Mouse (Mus musculus): ENCODE results near the gene Rgl1.

The Rgl1 gene

GRCm38 (mm10) chr1:152571340-152571739, 194.8 kb downstream of the Rgl1 start:
- no peak overlapping the region for H3K4me3 ChIP-seq (replicated peaks; ENCODE audit: low read length)
- TF ChIP-seq POU5F1 (IDR thresholded peaks at IDR 0.05; ENCODE audit: borderline replicate concordance, low read length) (no peak), NANOG (IDR thresholded peaks at IDR 0.05; ENCODE audit: borderline replicate concordance, low read length) (no peak), CTCF (conservative IDR thresholded peaks at IDR 0.05; ENCODE audit: low read length) (no peak)
- no peaks in the 10 kb centered on the region for H3K36me3 ChIP-seq (ENCODE audit: insufficient read depth, low read length)
- peaks cover 18% of the 10 kb centered on the region; the same call in 1 of the 2 replicates for H3K27me3 ChIP-seq (ENCODE audit: insufficient read depth, low read length)
- H3K4me1 ChIP-seq (replicated peaks; ENCODE audit: low read depth, low read length): peaks cover 55% of the 10 kb centered on the region
- no peaks in the 10 kb centered on the region for H3K9me3 ChIP-seq (ENCODE audit: low read length)

- Histone ChIP-seq H3K4me1 (replicated peaks; ENCODE audit: low read depth, low read length) (peaks cover 55% of the 10 kb centered on the region), H3K9me3 (ENCODE audit: low read length) (no peaks in the 10 kb centered on the region), H3K4me3 (replicated peaks; ENCODE audit: low read length) (no peak overlapping the region), H3K27me3 (ENCODE audit: insufficient read depth, low read length) (peaks cover 12% of the 10 kb centered on the region; the same call in 1 of the 2 replicates), H3K36me3 (ENCODE audit: insufficient read depth, low read length) (no peaks in the 10 kb centered on the region)
- no peak for TF ChIP-seq POU5F1 (IDR thresholded peaks at IDR 0.05; ENCODE audit: borderline replicate concordance, low read length)
- TF ChIP-seq CTCF (conservative IDR thresholded peaks at IDR 0.05; ENCODE audit: low read length): no peak
- TF ChIP-seq NANOG (IDR thresholded peaks at IDR 0.05; ENCODE audit: borderline replicate concordance, low read length): no peak
These were observed 195.5 kb downstream of the Rgl1 start for GRCm38 (mm10) chr1:152570681-152571080.

DNA sequence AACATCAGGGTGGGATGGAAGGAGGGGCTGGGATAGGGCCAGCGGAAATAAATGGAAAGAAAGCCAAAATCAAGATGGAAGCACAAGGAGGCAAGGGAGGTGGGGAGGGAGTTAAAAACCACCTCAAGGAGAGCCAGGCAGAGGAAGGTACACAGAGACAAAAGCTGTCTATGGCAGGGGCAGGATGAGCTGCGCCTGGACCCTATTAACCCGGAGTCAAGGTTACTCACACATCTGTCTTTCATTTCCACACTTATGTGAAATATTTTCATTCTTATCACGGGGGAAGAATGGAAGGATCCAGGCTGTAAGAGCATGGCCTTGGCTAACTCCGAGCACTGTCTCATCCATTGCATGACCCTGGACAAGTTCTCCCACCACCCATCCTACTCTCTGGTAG, 202.9 kb downstream of the Rgl1 start:
- Histone ChIP-seq H3K27me3 (ENCODE audit: insufficient read depth, low read length) (peaks cover 7% of the 10 kb centered on the region; the same call in 1 of the 2 replicates), H3K36me3 (ENCODE audit: insufficient read depth, low read length) (no peaks in the 10 kb centered on the region)

DNA sequence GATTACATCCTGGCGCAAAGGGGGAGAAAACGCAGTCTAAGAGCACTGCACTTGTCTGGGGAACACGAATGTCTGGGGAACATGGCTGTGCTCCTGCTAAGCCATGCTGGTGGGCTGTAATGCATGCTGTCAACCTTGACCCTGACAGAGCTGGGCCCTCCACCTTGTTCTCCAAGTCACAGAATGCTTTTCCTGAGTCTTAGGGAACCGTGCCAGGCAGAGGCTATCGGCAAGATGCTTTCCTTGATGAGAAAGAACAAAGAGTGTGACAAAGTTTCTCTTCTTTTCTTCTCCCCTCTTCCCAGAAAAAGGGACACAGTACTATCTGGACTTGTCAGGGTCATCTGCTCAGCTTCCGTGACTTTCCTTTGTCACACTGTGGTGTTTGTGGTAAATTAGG, 203.3 kb downstream of the Rgl1 start:
- H3K4me1 ChIP-seq (replicated peaks; ENCODE audit: low read depth, low read length): peaks cover 21% of the 10 kb centered on the region
- H3K9me3 ChIP-seq (ENCODE audit: low read length): no peaks in the 10 kb centered on the region
- H3K4me3 ChIP-seq (replicated peaks; ENCODE audit: low read length): no peak overlapping the region
- H3K36me3 ChIP-seq (ENCODE audit: insufficient read depth, low read length): no peaks in the 10 kb centered on the region
- peaks cover 7% of the 10 kb centered on the region; the same call in 1 of the 2 replicates for H3K27me3 ChIP-seq (ENCODE audit: insufficient read depth, low read length)
- TF ChIP-seq NANOG (IDR thresholded peaks at IDR 0.05; ENCODE audit: borderline replicate concordance, low read length): no peak
- no peak for TF ChIP-seq POU5F1 (IDR thresholded peaks at IDR 0.05; ENCODE audit: borderline replicate concordance, low read length)
- TF ChIP-seq CTCF (conservative IDR thresholded peaks at IDR 0.05; ENCODE audit: low read length): no peak

More for the DNA sequence above, 202.9 kb downstream of the Rgl1 start:
- peaks cover 25% of the 10 kb centered on the region for H3K4me1 ChIP-seq (replicated peaks; ENCODE audit: low read depth, low read length)
- no peak for TF ChIP-seq CTCF (conservative IDR thresholded peaks at IDR 0.05; ENCODE audit: low read length)
- TF ChIP-seq NANOG (IDR thresholded peaks at IDR 0.05; ENCODE audit: borderline replicate concordance, low read length): no peak
- no peak for TF ChIP-seq POU5F1 (IDR thresholded peaks at IDR 0.05; ENCODE audit: borderline replicate concordance, low read length)
- no peaks in the 10 kb centered on the region for H3K9me3 ChIP-seq (ENCODE audit: low read length)
- H3K4me3 ChIP-seq (replicated peaks; ENCODE audit: low read length): no peak overlapping the region

GRCm38 (mm10) chr1:152560477-152560876, 205.7 kb downstream of the Rgl1 start:
- peaks cover 16% of the 10 kb centered on the region for H3K27me3 ChIP-seq (ENCODE audit: insufficient read depth, low read length)
- H3K4me1 ChIP-seq (replicated peaks; ENCODE audit: low read depth, low read length): peaks cover 13% of the 10 kb centered on the region
- no peak overlapping the region for H3K4me3 ChIP-seq (replicated peaks; ENCODE audit: low read length)
- H3K9me3 ChIP-seq (ENCODE audit: low read length): no peaks in the 10 kb centered on the region
- TF ChIP-seq CTCF (conservative IDR thresholded peaks at IDR 0.05; ENCODE audit: low read length): no peak
- TF ChIP-seq POU5F1 (IDR thresholded peaks at IDR 0.05; ENCODE audit: borderline replicate concordance, low read length): no peak
- TF ChIP-seq NANOG (IDR thresholded peaks at IDR 0.05; ENCODE audit: borderline replicate concordance, low read length): no peak
- H3K36me3 ChIP-seq (ENCODE audit: insufficient read depth, low read length): no peaks in the 10 kb centered on the region

- peaks cover 9% of the 10 kb centered on the region; the same call in 1 of the 2 replicates for H3K4me1 ChIP-seq (replicated peaks; ENCODE audit: low read depth, low read length)
- no peaks in the 10 kb centered on the region for H3K36me3 ChIP-seq (ENCODE audit: insufficient read depth, low read length)
- H3K4me3 ChIP-seq (replicated peaks; ENCODE audit: low read length): no peak overlapping the region
- TF ChIP-seq CTCF (conservative IDR thresholded peaks at IDR 0.05; ENCODE audit: low read length): no peak
- no peak for TF ChIP-seq NANOG (IDR thresholded peaks at IDR 0.05; ENCODE audit: borderline replicate concordance, low read length)
- no peak for TF ChIP-seq POU5F1 (IDR thresholded peaks at IDR 0.05; ENCODE audit: borderline replicate concordance, low read length)
- H3K27me3 ChIP-seq (ENCODE audit: insufficient read depth, low read length): peaks cover 24% of the 10 kb centered on the region
- no peaks in the 10 kb centered on the region for H3K9me3 ChIP-seq (ENCODE audit: low read length)
These were observed 209.4 kb downstream of the Rgl1 start for GRCm38 (mm10) chr1:152556576-152557281.

DNA sequence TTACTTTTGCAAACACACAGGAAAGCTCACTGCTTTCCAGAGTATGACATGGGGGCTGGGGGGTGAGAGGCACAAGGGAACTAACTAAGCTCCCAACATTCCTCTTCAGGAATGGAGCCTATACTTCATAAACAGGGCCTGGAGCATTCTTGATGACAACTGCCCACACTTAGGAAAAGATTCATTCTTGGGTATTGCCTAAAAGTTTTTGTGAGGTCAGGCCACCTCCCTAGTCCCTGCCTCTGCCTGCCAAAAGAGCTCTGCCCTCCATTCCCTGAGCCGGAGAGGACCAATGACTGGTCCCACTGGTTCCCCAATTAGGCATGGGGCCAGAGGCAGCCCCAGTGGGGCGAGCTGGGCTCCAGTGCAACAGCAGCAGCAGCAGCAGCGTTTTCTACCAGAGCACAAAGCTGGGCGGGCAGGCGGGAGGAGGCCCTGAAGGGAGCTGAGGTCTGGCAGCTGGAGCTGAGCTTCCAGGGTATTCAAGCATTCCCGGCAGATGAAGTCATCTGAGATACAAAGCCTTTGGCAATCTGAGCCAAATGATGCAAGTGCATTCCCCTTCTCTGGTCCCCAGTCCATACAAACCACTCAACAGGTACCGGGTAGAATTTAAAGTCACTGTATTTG, 210.1 kb downstream of the Rgl1 start:
- Histone ChIP-seq H3K36me3 (ENCODE audit: insufficient read depth, low read length) (no peaks in the 10 kb centered on the region), H3K9me3 (ENCODE audit: low read length) (no peaks in the 10 kb centered on the region), H3K27me3 (ENCODE audit: insufficient read depth, low read length) (peaks cover 23% of the 10 kb centered on the region), H3K4me3 (replicated peaks; ENCODE audit: low read length) (no peak overlapping the region), H3K4me1 (replicated peaks; ENCODE audit: low read depth, low read length) (peaks cover 9% of the 10 kb centered on the region; the same call in 1 of the 2 replicates)
- TF ChIP-seq CTCF (conservative IDR thresholded peaks at IDR 0.05; ENCODE audit: low read length): no peak
- no peak for TF ChIP-seq NANOG (IDR thresholded peaks at IDR 0.05; ENCODE audit: borderline replicate concordance, low read length)
- TF ChIP-seq POU5F1 (IDR thresholded peaks at IDR 0.05; ENCODE audit: borderline replicate concordance, low read length): no peak

- no peak overlapping the region for H3K4me3 ChIP-seq (replicated peaks; ENCODE audit: low read length)
- H3K9me3 ChIP-seq (ENCODE audit: low read length): no peaks in the 10 kb centered on the region
- peaks cover 9% of the 10 kb centered on the region; the same call in 1 of the 2 replicates for H3K4me1 ChIP-seq (replicated peaks; ENCODE audit: low read depth, low read length)
- no peaks in the 10 kb centered on the region for H3K36me3 ChIP-seq (ENCODE audit: insufficient read depth, low read length)
- TF ChIP-seq CTCF (conservative IDR thresholded peaks at IDR 0.05; ENCODE audit: low read length) (no peak), POU5F1 (IDR thresholded peaks at IDR 0.05; ENCODE audit: borderline replicate concordance, low read length) (no peak), NANOG (IDR thresholded peaks at IDR 0.05; ENCODE audit: borderline replicate concordance, low read length) (no peak)
- peaks cover 17% of the 10 kb centered on the region for H3K27me3 ChIP-seq (ENCODE audit: insufficient read depth, low read length)
These were observed 212.1 kb downstream of the Rgl1 start for GRCm38 (mm10) chr1:152553912-152554547.
